In genomic region chr3:51251057-51251456, GRCm38 (mm10) we compare ENCODE assay signal across 29 mouse cellular contexts. TPM values are rescaled to one million over a fixed set of nuclear protein-coding genes. Genes with fewer than 3 reads are reported as not detected.
DNase-seq lines count a peak whose midpoint lies in the region; ATAC-seq and TF ChIP-seq lines count a peak whose summit lies in the region.
"Had no signal": no experiment of that assay in that cellular context is flagged by ENCODE, and none has a peak within 500 bp of the region (broad histone marks: within the 10 kb centered on the region; RNA-seq: fewer than 3 reads in every experiment).

No protein-coding gene starts in this region.

- no peaks in the 10 kb centered on the region for H3K4me1 ChIP-seq in forebrain, embryonic 11.5 days (replicated peaks; ENCODE audit: control insufficient read depth, insufficient read depth, low read length)
- no peaks in the 10 kb centered on the region for H3K4me1 ChIP-seq in forebrain, embryonic 15.5 days
- peaks cover 6% of the 10 kb centered on the region; the same call in 1 of the 2 replicates for H3K4me1 ChIP-seq in heart, embryonic 10.5 days
- H3K4me1 ChIP-seq: embryonic facial prominence, embryonic 13.5 days; embryonic facial prominence, embryonic 15.5 days; forebrain, embryonic 10.5 days; forebrain, embryonic 13.5 days had no signal

- intact Hi-C loops in gastrocnemius, adult 2 months (cut with DNase I) = no loop called here
- intact Hi-C loops in gastrocnemius, postnatal 36 days (cut with DNase I) = no loop called here
- intact Hi-C loops in heart, postnatal 25 days (cut with DNase I) = no loop called here

- peak; percentile 7 for DNase-seq in forebrain, embryonic 11.5 days (ENCODE audit: low spot score)
- no peak for DNase-seq in gastrocnemius, adult 2 months
- no peak for DNase-seq in gastrocnemius, postnatal 36 days
- DNase-seq in heart, embryonic 10.5 days (ENCODE audit: low spot score) = peak; percentile 43
- no peak for DNase-seq in heart, postnatal 25 days (ENCODE audit: low spot score)
- peak; percentile 44 for DNase-seq in brain, adult 2 months (ENCODE audit: low read depth, low spot score)
- DNase-seq: adrenal gland, adult 8-10 months; adrenal gland, postnatal 14 days; adrenal gland, postnatal 36 days; B cell, adult 2 months; cerebellum, adult 11 months; cerebellum, adult 18-20 months; cerebellum, adult 8-10 months; cerebellum, adult 9-11 months; cerebellum, postnatal 14 days; cerebellum, postnatal 36 days; embryo, embryonic 11 days had no signal

- no peak for TF ChIP-seq CTCF in gastrocnemius, adult 2 months (IDR thresholded peaks at IDR 0.05)

- no peaks in the 10 kb centered on the region for H3K9me3 ChIP-seq in forebrain, embryonic 11.5 days (ENCODE audit: control insufficient read depth, low read length)
- H3K9me3 ChIP-seq in forebrain, embryonic 15.5 days = no peaks in the 10 kb centered on the region
- no peaks in the 10 kb centered on the region for H3K9me3 ChIP-seq in heart, embryonic 10.5 days
- H3K9me3 ChIP-seq: embryonic facial prominence, embryonic 13.5 days; embryonic facial prominence, embryonic 15.5 days; forebrain, embryonic 10.5 days; forebrain, embryonic 13.5 days; G1E had no signal

- 87% methylated on average over 5 of the region's 5 CpGs for WGBS in forebrain, embryonic 11.5 days
- WGBS in forebrain, embryonic 15.5 days = 80% methylated on average over 5 of the region's 5 CpGs
- WGBS in heart, embryonic 10.5 days = 71% methylated on average over 5 of the region's 5 CpGs

- H3K4me2 ChIP-seq in forebrain, embryonic 11.5 days (ENCODE audit: low read depth, low read length, severe bottlenecking) = no peak overlapping the region
- no peak overlapping the region for H3K4me2 ChIP-seq in forebrain, embryonic 15.5 days (replicated peaks)
- H3K4me2 ChIP-seq: embryonic facial prominence, embryonic 13.5 days; embryonic facial prominence, embryonic 15.5 days; forebrain, embryonic 13.5 days had no signal

- no peaks in the 10 kb centered on the region for H3K27me3 ChIP-seq in forebrain, embryonic 11.5 days (ENCODE audit: control insufficient read depth, insufficient read depth, low read length)
- no peaks in the 10 kb centered on the region for H3K27me3 ChIP-seq in forebrain, embryonic 15.5 days
- no peaks in the 10 kb centered on the region for H3K27me3 ChIP-seq in heart, embryonic 10.5 days (ENCODE audit: insufficient read depth, poor library complexity, severe bottlenecking)
- H3K27me3 ChIP-seq: CH12.LX; embryonic facial prominence, embryonic 13.5 days; embryonic facial prominence, embryonic 15.5 days; forebrain, embryonic 13.5 days; Patski had no signal

- H3K27ac ChIP-seq in forebrain, embryonic 11.5 days (ENCODE audit: low read depth, low read length) = no peak overlapping the region
- no peak overlapping the region for H3K27ac ChIP-seq in forebrain, embryonic 15.5 days (replicated peaks)
- H3K27ac ChIP-seq in gastrocnemius, adult 2 months = peak overlapping the region; percentile 25; the same call in 1 of the 2 replicates
- no peak overlapping the region for H3K27ac ChIP-seq in heart, embryonic 10.5 days
- H3K27ac ChIP-seq: embryonic facial prominence, embryonic 13.5 days; embryonic facial prominence, embryonic 15.5 days; forebrain, embryonic 10.5 days; forebrain, embryonic 13.5 days had no signal

- H3K36me3 ChIP-seq in forebrain, embryonic 11.5 days (ENCODE audit: control insufficient read depth, insufficient read depth, low read length) = peaks cover 8% of the 10 kb centered on the region
- H3K36me3 ChIP-seq in forebrain, embryonic 15.5 days = peaks cover 52% of the 10 kb centered on the region
- peaks cover 81% of the 10 kb centered on the region for H3K36me3 ChIP-seq in heart, embryonic 10.5 days

- no peak overlapping the region for H3K9ac ChIP-seq in forebrain, embryonic 11.5 days (ENCODE audit: low read length)
- H3K9ac ChIP-seq in forebrain, embryonic 15.5 days (replicated peaks) = no peak overlapping the region
- H3K9ac ChIP-seq: embryonic facial prominence, embryonic 13.5 days; embryonic facial prominence, embryonic 15.5 days; forebrain, embryonic 13.5 days had no signal

- no peak for ATAC-seq in forebrain, embryonic 11.5 days (replicated peaks; ENCODE audit: low FRiP score)
- no peak for ATAC-seq in forebrain, embryonic 15.5 days (replicated peaks)
- ATAC-seq: activated CD4-positive, CD25-positive, alpha-beta regulatory T cell, adult 4 months; CD4-positive, CD25-positive, alpha-beta regulatory T cell, adult 4 months; forebrain, embryonic 13.5 days; forebrain, embryonic 16.5 days; Patski had no signal

- H3K4me3 ChIP-seq in forebrain, embryonic 11.5 days (ENCODE audit: low read depth, low read length) = no peak overlapping the region
- no peak overlapping the region for H3K4me3 ChIP-seq in forebrain, embryonic 15.5 days
- H3K4me3 ChIP-seq in gastrocnemius, adult 2 months = no peak overlapping the region
- no peak overlapping the region for H3K4me3 ChIP-seq in heart, embryonic 10.5 days
- H3K4me3 ChIP-seq: embryonic facial prominence, embryonic 13.5 days; embryonic facial prominence, embryonic 15.5 days; erythroblast, embryonic 14.5 days; forebrain, embryonic 10.5 days; forebrain, embryonic 13.5 days had no signal

RNA-seq across cellular contexts. Expression of gene Noct, which starts 26.8 kb away (rescaled TPM):
- polyA plus RNA-seq in forebrain, embryonic 11.5 days (2014; fragmentation: Nextera tagmentation; extraction: Ambion mirVana) = 14.7 and 15.2 TPM in 2 replicates
- polyA plus RNA-seq in forebrain, embryonic 15.5 days (2015; fragmentation: Nextera tagmentation; extraction: Ambion mirVana) = 22.5 and 24.5 TPM in 2 replicates
- 10 to 100 TPM; 23.7 to 34.3 TPM for total RNA-seq in gastrocnemius, adult 2 months (2021)
- total RNA-seq in gastrocnemius, postnatal 36 days (2021) = 10 to 100 TPM; 24.1 to 37.6 TPM
- polyA plus RNA-seq in heart, embryonic 10.5 days (2016; fragmentation: Nextera tagmentation; extraction: Ambion mirVana) = 10.7 and 13.7 TPM in 2 replicates
- total RNA-seq in heart, postnatal 25 days (2021) = 10 to 100 TPM; 30.2 to 49.7 TPM

Comparison
In these comparisons a context has a peak if more than half of its experiments do, and no peak if none do; other contexts are left out.
1. DNase-seq: peak in forebrain, embryonic 11.5 days (single experiment), heart, embryonic 10.5 days (single experiment) and brain, adult 2 months (single experiment); none in gastrocnemius, adult 2 months (single experiment), gastrocnemius, postnatal 36 days (0 of 2) and heart, postnatal 25 days (single experiment).